Mouse (Mus musculus): Measurements from ENCODE around the gene Fut11.

Gene Fut11

DNA sequence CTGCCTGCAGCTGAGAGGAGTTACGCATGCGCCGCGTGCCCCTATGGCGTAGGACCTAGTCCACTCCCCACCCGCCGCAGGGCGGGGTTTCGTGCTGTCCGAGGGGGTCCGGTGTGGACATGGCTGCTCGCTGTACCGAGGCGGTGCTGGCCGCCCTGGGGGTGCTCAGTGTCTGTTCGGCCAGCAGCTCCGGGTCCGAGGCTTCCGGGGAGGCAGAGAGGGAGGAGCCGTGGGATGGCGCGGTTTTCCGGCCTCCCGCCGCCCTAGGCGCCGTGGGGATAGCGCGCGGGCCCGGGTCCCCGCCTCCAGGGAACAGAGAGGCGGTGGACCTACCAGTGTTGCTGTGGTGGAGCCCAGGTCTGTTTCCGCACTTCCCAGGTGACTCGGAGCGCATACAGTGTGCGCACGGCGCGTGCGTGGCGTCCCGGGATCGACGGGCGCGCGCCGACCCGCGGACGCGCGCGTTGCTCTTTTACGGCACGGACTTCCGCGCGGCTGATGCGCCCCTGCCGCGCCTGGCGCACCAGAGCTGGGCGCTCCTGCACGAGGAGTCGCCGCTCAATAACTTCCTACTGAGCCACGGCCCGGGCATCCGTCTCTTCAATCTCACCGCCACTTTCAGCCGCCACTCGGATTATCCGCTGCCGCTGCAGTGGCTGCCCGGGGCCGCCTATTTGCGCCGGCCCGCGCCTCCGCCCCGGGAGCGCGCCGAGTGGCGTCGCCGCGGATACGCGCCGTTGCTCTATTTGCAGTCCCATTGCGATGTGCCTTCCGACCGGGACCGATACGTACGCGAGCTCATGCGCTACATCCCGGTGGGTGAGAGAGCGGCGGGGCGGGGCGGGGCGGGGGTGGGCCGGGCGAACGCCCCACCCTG is at the start of gene Fut11:
Gene Fut11 (plus strand): TSS at position 85 of the 877 bp plus-strand sequence.
- peak; percentile 93 for DNase-seq (ENCODE audit: low read depth, low spot score)

- no peak for DNase-seq (ENCODE audit: low read depth, low spot score)
Observed at GRCm38 (mm10) chr14:20645547-20645946, 49.2 kb upstream of the Fut11 start.

- no peak for DNase-seq (ENCODE audit: low read depth, low spot score)
Observed at GRCm38 (mm10) chr14:20646381-20646780, 48.4 kb upstream of the Fut11 start.

GRCm38 (mm10) chr14:20651000-20651399 is 43.8 kb upstream of the Fut11 start:
- DNase-seq (ENCODE audit: low read depth, low spot score): no peak

DNA sequence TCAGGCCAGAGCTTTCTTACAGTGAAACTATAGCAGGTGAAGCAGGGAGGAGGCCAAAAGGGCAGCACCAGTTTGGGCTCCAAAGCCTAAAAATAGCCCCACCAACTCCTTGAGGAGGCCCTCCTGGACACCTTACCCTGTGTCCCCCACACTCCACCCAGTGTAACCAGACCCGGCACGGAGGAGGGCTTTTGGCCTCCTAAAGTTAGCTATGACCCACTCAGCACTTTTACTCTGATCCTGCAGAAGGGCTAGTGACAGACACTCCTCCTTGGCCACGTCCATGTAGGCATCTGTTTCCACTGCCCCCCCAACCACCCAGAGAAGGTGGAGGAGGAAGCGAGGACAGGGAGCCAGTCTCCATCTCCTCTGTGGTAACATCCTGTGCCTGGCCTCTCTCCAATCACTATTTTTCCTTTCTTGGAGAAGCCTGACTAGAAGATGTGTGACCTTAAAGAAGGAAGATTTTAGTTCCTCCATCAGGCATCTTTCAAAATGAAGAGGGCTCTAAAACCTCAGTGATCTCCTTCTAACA is 43.0 kb upstream of the Fut11 start:
- DNase-seq (ENCODE audit: low read depth, low spot score): no peak

DNA sequence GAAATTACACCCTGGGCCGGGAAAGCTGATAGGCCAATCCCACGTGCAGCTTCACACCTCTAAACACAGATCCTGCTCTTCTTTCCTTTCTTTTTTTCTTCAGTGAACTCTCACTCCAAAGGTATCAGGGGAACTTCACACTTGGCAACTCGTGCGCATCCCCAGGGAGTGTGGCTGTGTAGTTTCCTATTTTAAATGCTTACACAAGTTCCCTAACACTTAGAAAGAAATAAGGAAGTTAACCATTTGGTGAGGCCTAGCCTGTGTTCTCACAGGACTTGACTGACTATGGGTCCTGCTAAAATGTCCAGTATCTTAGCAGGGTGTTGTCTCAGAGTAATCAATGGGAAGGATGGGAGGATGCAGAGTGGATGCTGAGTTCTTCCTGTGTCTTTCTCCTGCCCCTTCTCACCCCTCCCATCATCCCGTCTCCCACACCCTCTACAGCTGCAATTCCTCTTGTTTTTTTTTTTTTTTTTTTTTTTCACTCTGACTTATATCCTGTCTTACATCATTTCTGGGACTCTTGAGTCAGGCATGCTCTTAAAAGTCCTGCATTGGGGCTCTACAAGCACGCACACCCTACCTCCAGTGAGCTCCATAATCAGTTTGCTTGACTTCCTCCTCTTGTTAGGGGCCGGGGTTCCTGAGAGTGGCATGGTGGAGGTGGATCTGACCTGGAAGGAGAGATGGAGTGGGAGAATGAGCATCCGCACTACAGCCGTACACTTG is 39.9 kb upstream of the Fut11 start:
- DNase-seq (ENCODE audit: low read depth, low spot score): no peak

- no peak for DNase-seq (ENCODE audit: low read depth, low spot score)
Observed at GRCm38 (mm10) chr14:20655731-20656130, 39.0 kb upstream of the Fut11 start.

- no peak for DNase-seq (ENCODE audit: low read depth, low spot score)
Observed at GRCm38 (mm10) chr14:20656361-20656760, 38.4 kb upstream of the Fut11 start, which contains the start of gene Myoz1. TSS of gene Myoz1 (minus strand) at chr14:20656540.

DNA sequence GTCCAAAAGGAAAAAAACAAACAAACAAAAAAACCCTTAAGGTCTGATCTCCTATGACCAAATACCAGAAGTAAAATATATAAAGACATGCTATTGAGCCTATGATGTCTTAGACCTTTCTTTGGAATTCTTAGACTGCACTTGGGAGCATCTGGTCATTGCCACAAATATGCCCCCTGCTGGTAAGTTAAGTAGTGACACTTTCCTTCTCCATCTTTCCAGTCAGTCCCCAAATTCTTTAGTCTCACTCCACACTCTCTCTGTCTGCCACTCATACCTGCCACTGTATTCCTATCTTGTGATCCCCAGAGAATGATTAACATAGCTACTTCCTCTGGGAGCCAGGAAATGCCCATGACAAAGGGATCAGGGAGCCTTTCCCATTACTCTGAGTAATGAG is 36.4 kb upstream of the Fut11 start:
- peak; percentile 71 for DNase-seq (ENCODE audit: low read depth, low spot score)

- DNase-seq (ENCODE audit: low read depth, low spot score): no peak
Observed at GRCm38 (mm10) chr14:20658902-20659301, 35.9 kb upstream of the Fut11 start.

- DNase-seq (ENCODE audit: low read depth, low spot score): no peak
Observed at GRCm38 (mm10) chr14:20659687-20660086, 35.1 kb upstream of the Fut11 start.

DNA sequence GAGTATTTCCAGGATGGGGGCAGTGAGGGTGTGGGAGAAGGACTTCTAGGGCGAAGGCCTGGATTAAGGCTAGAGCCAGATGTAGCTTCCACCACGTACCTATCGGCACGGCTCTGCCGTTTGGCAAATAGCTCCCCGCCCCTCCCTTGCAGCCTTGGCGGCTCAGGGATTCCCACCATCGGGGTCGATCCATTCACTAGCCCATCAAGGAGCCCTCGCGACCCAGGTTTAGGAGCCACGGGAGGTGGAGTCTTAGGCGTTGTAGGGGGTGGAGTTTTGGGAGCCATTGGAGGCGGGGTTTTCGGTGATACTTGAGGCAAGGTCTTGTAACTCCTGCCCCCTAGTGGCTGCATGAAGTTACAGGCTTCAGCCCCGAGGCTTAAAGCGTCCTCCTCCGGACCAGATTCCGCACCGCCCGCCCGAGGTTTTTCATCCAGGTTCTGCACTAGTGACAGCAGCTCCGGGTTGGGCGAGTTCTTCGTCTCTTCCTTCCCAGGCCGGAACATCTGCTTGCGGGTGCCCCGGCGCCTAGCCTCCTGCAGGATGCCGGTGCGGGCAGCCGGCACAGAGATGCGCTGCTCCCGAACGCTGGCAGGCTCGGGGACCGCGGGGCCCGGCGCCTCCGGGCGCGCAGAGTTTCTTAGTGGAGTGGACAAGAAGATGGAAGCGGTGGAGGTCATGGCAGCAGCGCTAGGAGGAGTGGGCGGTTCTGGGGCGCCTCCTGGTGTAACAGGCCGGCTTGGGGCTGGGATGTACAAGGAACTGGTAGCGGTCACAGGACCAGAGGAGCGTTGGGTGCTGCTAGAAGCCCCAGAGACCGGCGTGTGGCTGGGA is 33.7 kb upstream of the Fut11 start:
- peak; percentile 97 for DNase-seq (ENCODE audit: low read depth, low spot score)

GRCm38 (mm10) chr14:20661661-20662331 is 33.0 kb upstream of the Fut11 start:
- no peak for DNase-seq (ENCODE audit: low read depth, low spot score)

- no peak for DNase-seq (ENCODE audit: low read depth, low spot score)
Observed at GRCm38 (mm10) chr14:20662740-20663139, 32.0 kb upstream of the Fut11 start.

GRCm38 (mm10) chr14:20663601-20664000 is 31.2 kb upstream of the Fut11 start:
- no peak for DNase-seq (ENCODE audit: low read depth, low spot score)

DNA sequence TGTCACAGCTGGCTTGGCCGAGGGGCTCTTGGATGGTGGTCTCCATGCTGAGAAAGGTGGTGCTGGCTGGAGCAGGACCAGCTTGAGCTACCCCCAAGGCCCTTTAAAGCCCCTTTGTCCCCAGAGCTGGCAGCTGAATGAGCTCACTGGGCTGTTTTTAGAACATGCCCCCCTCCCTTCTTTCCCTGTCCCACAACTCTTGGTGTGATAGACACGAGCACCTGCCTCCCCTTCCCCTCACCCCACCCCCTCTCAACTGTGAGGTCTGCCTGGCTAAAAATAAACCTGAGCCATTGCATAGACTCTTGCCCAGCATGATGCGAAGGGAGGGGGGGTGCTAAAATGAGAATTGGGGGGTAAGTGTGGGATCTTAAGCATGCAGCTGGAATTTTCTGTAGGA is 30.3 kb upstream of the Fut11 start:
- no peak for DNase-seq (ENCODE audit: low read depth, low spot score)

DNA sequence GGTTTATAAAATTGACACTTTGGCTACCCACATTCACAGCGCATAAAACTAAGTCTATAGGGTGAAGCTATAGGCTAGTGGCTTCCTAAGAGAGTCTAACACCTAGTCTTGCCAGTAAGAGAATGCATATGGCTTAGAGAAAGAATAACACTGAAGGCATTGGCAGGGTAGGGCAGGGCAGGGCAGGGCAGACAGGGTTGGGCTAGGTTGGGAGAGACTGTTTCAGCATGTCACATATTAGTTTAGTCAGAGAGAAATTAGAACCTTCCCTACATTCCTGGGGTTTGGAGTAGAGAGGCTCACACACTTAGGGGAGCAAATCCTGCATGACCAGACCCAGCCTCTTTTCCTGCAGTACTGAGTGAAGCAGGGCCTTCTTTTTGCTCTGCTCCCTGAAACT is 27.3 kb upstream of the Fut11 start:
- DNase-seq (ENCODE audit: low read depth, low spot score): no peak

GRCm38 (mm10) chr14:20668154-20668810 is 26.5 kb upstream of the Fut11 start, which contains the start of gene Synpo2l:
TSS of gene Synpo2l (minus strand) at chr14:20668354.
- no peak for DNase-seq (ENCODE audit: low read depth, low spot score)

- peak; percentile 71 for DNase-seq (ENCODE audit: low read depth, low spot score)
Observed at GRCm38 (mm10) chr14:20672990-20673389, 21.8 kb upstream of the Fut11 start.

- no peak for DNase-seq (ENCODE audit: low read depth, low spot score)
Observed at GRCm38 (mm10) chr14:20673735-20674063, 21.1 kb upstream of the Fut11 start.

Data from CD4-positive, CD25-positive, alpha-beta regulatory T cell, adult 2 months (primary cell).